Mouse (Mus musculus): ENCODE measurements around the gene Rnf180. TPM values are rescaled to one million over a fixed set of nuclear protein-coding genes. Genes with fewer than 3 reads are reported as not detected.
"Not testable (repeated sequence)": the region's sequence is repeated elsewhere in the genome, so short reads cannot be mapped to it uniquely, and the experiment has no call there.

Rnf180 gene
- polyA plus RNA-seq (2017; shearing (Covaris generic)): not detected

GRCm38 (mm10) chr13:105294715-105295114, at the start of gene Rnf180:
TSS of gene Rnf180 (minus strand) at chr13:105294815.
- ATAC-seq: no peak

- ATAC-seq: no peak
Measured at GRCm38 (mm10) chr13:105331199-105331968, 36.8 kb upstream of the Rnf180 start.

- no peak for ATAC-seq
Measured at GRCm38 (mm10) chr13:105326946-105327345, 32.3 kb upstream of the Rnf180 start.

GRCm38 (mm10) chr13:105316926-105317325, 22.3 kb upstream of the Rnf180 start:
- no peak for ATAC-seq

GRCm38 (mm10) chr13:105316009-105316408, 21.4 kb upstream of the Rnf180 start:
- no peak for ATAC-seq

- no peak for ATAC-seq
Measured at GRCm38 (mm10) chr13:105312763-105313162, 18.1 kb upstream of the Rnf180 start.

- not testable (repeated sequence) for ATAC-seq
Measured at GRCm38 (mm10) chr13:105310562-105310961, 15.9 kb upstream of the Rnf180 start.

GRCm38 (mm10) chr13:105305513-105305912, 10.9 kb upstream of the Rnf180 start:
- no peak for ATAC-seq

GRCm38 (mm10) chr13:105304054-105304453, 9.4 kb upstream of the Rnf180 start:
- ATAC-seq: no peak

- ATAC-seq: no peak
Measured at GRCm38 (mm10) chr13:105300009-105300346, 5.4 kb upstream of the Rnf180 start.

GRCm38 (mm10) chr13:105299162-105300008, 4.8 kb upstream of the Rnf180 start:
- ATAC-seq: no peak

GRCm38 (mm10) chr13:105293781-105294667, 591 bp downstream of the Rnf180 start:
- no peak for ATAC-seq

GRCm38 (mm10) chr13:105291816-105292215, 2.8 kb downstream of the Rnf180 start:
- no peak for ATAC-seq

GRCm38 (mm10) chr13:105290594-105290993, 4.0 kb downstream of the Rnf180 start:
- ATAC-seq: no peak

GRCm38 (mm10) chr13:105290021-105290420, 4.6 kb downstream of the Rnf180 start:
- ATAC-seq: no peak

- no peak for ATAC-seq
Measured at GRCm38 (mm10) chr13:105279397-105280018, 15.1 kb downstream of the Rnf180 start.

GRCm38 (mm10) chr13:105270394-105271094, 24.1 kb downstream of the Rnf180 start:
- no peak for ATAC-seq

- no peak for ATAC-seq
Measured at GRCm38 (mm10) chr13:105267464-105267863, 27.2 kb downstream of the Rnf180 start.

GRCm38 (mm10) chr13:105266746-105267145, 27.9 kb downstream of the Rnf180 start:
- no peak for ATAC-seq

GRCm38 (mm10) chr13:105256757-105257433, 37.7 kb downstream of the Rnf180 start:
- ATAC-seq: no peak

- no peak for ATAC-seq
Measured at GRCm38 (mm10) chr13:105250767-105251166, 43.8 kb downstream of the Rnf180 start.

Measured in inflammation-experienced regulatory T-cells, adult 6 months (primary cell).